7 mouse cellular contexts compared by ENCODE assay signal in the genomic region with DNA sequence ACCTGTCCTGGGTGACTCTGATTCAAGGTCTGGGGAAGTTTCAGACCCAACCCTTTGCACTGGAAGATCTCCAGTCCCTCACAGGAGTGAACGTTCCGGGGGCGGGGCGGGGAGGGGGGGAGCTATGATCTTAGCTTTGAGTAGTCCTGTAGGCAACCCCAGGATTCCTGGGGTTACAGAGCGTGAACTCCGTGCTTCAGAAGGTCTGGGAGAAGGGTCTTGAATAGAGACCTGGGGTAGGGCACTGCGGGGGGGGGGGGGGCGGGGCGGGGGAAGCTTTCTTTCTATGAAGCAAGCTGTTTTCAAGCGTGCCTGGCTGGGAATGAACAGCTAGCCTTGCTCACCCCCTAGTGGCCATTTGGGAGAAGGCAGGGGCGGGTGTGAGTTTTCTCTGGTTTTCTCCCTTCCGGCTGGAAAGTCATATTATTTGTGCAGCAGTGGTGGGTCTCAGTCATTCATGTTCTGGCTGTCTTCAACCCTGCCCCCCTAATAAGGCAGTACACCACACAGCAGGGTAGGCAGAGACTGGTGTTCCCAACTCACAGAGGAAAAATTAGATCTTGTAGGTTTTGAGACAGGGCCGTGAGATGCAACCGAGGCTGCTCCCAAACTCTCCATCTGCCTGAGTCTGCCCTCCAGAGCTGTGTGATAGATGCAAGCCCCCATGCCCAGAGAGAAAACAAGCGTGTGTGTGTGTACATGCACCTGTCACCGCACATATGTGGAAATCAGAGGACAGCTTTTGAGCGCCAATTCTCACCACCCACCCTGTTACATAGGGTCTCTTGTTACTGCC. TPM values are rescaled to one million over a fixed set of nuclear protein-coding genes. Genes with fewer than 3 reads are reported as not detected.
DNase-seq lines count a peak whose midpoint lies in the region; ATAC-seq lines count a peak whose summit lies in the region.

No protein-coding gene starts in this region.

- no peaks in the 10 kb centered on the region for H3K27me3 ChIP-seq in embryonic facial prominence, embryonic 10.5 days (replicated peaks; ENCODE audit: low read depth, poor library complexity, severe bottlenecking)
- no peaks in the 10 kb centered on the region for H3K27me3 ChIP-seq in limb, embryonic 11.5 days (ENCODE audit: control insufficient read depth, insufficient read depth, low read length)
- H3K27me3 ChIP-seq in midbrain, embryonic 13.5 days = no peaks in the 10 kb centered on the region

- no peaks in the 10 kb centered on the region for H3K9me3 ChIP-seq in embryonic facial prominence, embryonic 10.5 days
- H3K9me3 ChIP-seq in limb, embryonic 11.5 days (ENCODE audit: control insufficient read depth, low read length) = no peaks in the 10 kb centered on the region
- no peaks in the 10 kb centered on the region for H3K9me3 ChIP-seq in midbrain, embryonic 13.5 days

- peak; percentile 61; the same call in 1 of the 2 replicates for ATAC-seq in limb, embryonic 11.5 days (ENCODE audit: insufficient number of reproducible peaks, low FRiP score, low TSS enrichment, low read depth)
- peak; percentile 81 for ATAC-seq in midbrain, embryonic 13.5 days

- H3K36me3 ChIP-seq in embryonic facial prominence, embryonic 10.5 days (replicated peaks) = no peaks in the 10 kb centered on the region
- no peaks in the 10 kb centered on the region for H3K36me3 ChIP-seq in limb, embryonic 11.5 days (ENCODE audit: control insufficient read depth, insufficient read depth, low read length)
- no peaks in the 10 kb centered on the region for H3K36me3 ChIP-seq in midbrain, embryonic 13.5 days

- 0 out of 2 replicates have a peak overlapping the region, but pooled peaks have one; percentile 2 for H3K4me2 ChIP-seq in limb, embryonic 11.5 days (ENCODE audit: low read depth, severe bottlenecking)
- H3K4me2 ChIP-seq in midbrain, embryonic 13.5 days (replicated peaks) = peak overlapping the region; percentile 54

- peak; percentile 90 for DNase-seq in adrenal gland, postnatal 14 days
- DNase-seq in embryonic facial prominence, embryonic 10.5 days (ENCODE audit: low spot score) = peak; percentile 91
- peak; percentile 67 for DNase-seq in heart, adult 8-10 months (ENCODE audit: low spot score)
- DNase-seq in kidney, adult 8-10 months = peak; percentile 53 to 78
- peak; percentile 96 for DNase-seq in limb, embryonic 11.5 days (ENCODE audit: low spot score)
- peak; percentile 40 to 73 for DNase-seq in spleen, adult 18-20 months

- no peak overlapping the region for H3K9ac ChIP-seq in limb, embryonic 11.5 days (ENCODE audit: low read length)
- H3K9ac ChIP-seq in midbrain, embryonic 13.5 days (replicated peaks) = no peak overlapping the region

- peak overlapping the region; percentile 48 for H3K4me3 ChIP-seq in embryonic facial prominence, embryonic 10.5 days
- no peak overlapping the region for H3K4me3 ChIP-seq in limb, embryonic 11.5 days (ENCODE audit: low read depth, low read length)
- H3K4me3 ChIP-seq in midbrain, embryonic 13.5 days (replicated peaks) = peak overlapping the region; percentile 23; the same call in 1 of the 2 replicates

- 19% methylated on average over 17 of the region's 17 CpGs for WGBS in embryonic facial prominence, embryonic 10.5 days
- WGBS in limb, embryonic 11.5 days = 21% methylated on average over 15 of the region's 17 CpGs
- whole genome bisulfite sequencing in midbrain, embryonic 13.5 days = 18% methylated on average over 15 of the region's 17 CpGs

- H3K27ac ChIP-seq in embryonic facial prominence, embryonic 10.5 days (replicated peaks) = no peak overlapping the region; the same call in 1 of the 2 replicates
- H3K27ac ChIP-seq in limb, embryonic 11.5 days (replicated peaks; ENCODE audit: low read depth, low read length) = no peak overlapping the region
- H3K27ac ChIP-seq in midbrain, embryonic 13.5 days = no peak overlapping the region

- peaks cover 18% of the 10 kb centered on the region; the same call in 1 of the 2 replicates for H3K4me1 ChIP-seq in embryonic facial prominence, embryonic 10.5 days
- peaks cover 3% of the 10 kb centered on the region; the same call in 1 of the 2 replicates for H3K4me1 ChIP-seq in limb, embryonic 11.5 days (ENCODE audit: control insufficient read depth, insufficient read depth, low read length)
- no peaks in the 10 kb centered on the region for H3K4me1 ChIP-seq in midbrain, embryonic 13.5 days (replicated peaks)

RNA-seq across cellular contexts. Expression of gene Serpina3n, which starts 12.0 kb away (rescaled TPM):
- total RNA-seq in adrenal gland, postnatal 14 days (2021) = 14.5 and 67.3 TPM in 2 replicates
- not detected in 2 replicates for polyA plus RNA-seq in embryonic facial prominence, embryonic 10.5 days (2016; fragmentation: Nextera tagmentation; extraction: Ambion mirVana)
- 10 to 100 TPM in 2 of 4 experiments, 1 to 10 TPM in 2; 5.4 to 11.2 (median 9.7) TPM for total RNA-seq in heart, adult 8-10 months (2022)
- polyA plus RNA-seq in limb, embryonic 11.5 days (2014; fragmentation: Nextera tagmentation; extraction: Ambion mirVana) = not detected in 2 replicates
- not detected in 2 replicates for polyA plus RNA-seq in midbrain, embryonic 13.5 days (2015; fragmentation: Nextera tagmentation; extraction: Ambion mirVana)

RNA-seq across cellular contexts. Expression of gene Gsc, which starts 54.6 kb away (rescaled TPM):
- total RNA-seq in adrenal gland, postnatal 14 days (2021) = not detected in 2 replicates
- 11.8 and 20.4 TPM in 2 replicates for polyA plus RNA-seq in embryonic facial prominence, embryonic 10.5 days (2016; fragmentation: Nextera tagmentation; extraction: Ambion mirVana)
- total RNA-seq in heart, adult 8-10 months (2022) = not detected
- 24.4 and 33.2 TPM in 2 replicates for polyA plus RNA-seq in limb, embryonic 11.5 days (2014; fragmentation: Nextera tagmentation; extraction: Ambion mirVana)
- polyA plus RNA-seq in midbrain, embryonic 13.5 days (2015; fragmentation: Nextera tagmentation; extraction: Ambion mirVana) = 0.32 TPM in 1 of 2 replicates, not detected in the other
